Mouse (Mus musculus): ENCODE measurements around the gene Lman1l. TPM values are rescaled to one million over a fixed set of nuclear protein-coding genes. Genes with fewer than 3 reads are reported as not detected.

Gene Lman1l
- polyA plus RNA-seq, 1 experiment from 2014 or later = not detected

DNA sequence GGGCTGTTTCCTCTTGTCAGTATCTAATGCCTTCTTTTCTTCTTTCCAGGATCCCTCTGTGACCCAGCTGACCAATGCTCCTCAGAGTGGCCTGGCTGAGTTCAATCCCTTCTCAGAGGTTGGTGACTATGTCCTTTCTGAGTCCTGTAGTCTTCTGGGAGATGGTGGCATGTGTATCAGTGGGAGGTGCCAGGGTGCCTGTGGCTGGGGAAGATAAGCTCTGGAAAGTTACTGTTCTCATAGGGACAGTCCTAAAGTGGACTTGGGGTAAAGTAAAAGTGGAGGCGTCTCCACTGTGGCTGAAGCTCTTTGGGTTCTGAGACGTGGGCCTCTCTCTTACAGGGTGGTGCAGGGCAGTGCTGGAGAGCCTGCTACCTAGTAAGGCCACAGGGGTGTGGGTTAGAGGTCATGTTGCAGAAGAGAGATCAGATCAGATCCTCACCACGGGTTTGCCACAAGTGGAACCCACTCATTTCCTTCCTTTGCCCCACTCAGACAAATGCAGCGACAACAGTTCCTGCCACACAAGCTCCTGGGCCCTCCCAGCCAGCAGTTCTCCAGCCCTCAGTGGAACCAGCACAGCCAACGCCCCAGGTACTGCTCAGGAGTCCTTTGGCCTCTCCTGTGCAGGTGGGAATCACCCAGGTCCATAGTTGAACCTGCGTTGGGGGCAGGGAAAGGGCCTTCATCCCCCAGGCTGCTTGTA, 43.3 kb downstream of the Lman1l start:
- no peak for ATAC-seq
- H3K9ac ChIP-seq (ENCODE audit: low read depth, low read length) = no peak overlapping the region
- H3K36me3 ChIP-seq (ENCODE audit: control insufficient read depth, insufficient read depth, low read length) = peaks cover 14% of the 10 kb centered on the region
- 86% methylated on average over 6 of the region's 6 CpGs for WGBS
- H3K27ac ChIP-seq (ENCODE audit: low read length) = no peak overlapping the region
- no peak overlapping the region for H3K4me2 ChIP-seq (ENCODE audit: low read depth, low read length)
- H3K4me3 ChIP-seq (ENCODE audit: low read length) = no peak overlapping the region
- no peaks in the 10 kb centered on the region for H3K27me3 ChIP-seq (replicated peaks; ENCODE audit: control insufficient read depth, insufficient read depth, low read length)
- no peaks in the 10 kb centered on the region for H3K4me1 ChIP-seq (ENCODE audit: control insufficient read depth, insufficient read depth, low read length)
- H3K9me3 ChIP-seq (ENCODE audit: control insufficient read depth, low read length) = no peaks in the 10 kb centered on the region

DNA sequence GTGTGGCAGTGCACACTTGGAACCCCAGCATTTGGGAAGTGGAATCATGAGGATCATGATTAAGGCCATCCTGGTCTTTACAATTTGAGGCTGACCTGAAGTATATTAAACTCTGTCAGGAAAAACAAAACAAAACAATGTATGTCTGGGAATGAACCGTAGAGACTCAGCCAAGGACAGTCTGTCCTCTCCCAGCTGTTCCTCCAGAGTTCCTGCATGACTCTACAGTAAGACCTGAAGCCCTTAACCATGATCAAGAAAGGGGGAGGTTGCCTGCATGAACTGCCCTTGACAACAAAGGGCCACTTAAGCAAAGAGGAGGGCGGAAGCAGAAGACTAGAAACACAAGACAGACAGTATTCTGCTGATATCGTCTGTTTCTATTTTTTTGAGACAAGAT, 45.0 kb downstream of the Lman1l start:
- no peaks in the 10 kb centered on the region for H3K9me3 ChIP-seq (ENCODE audit: control insufficient read depth, low read length)
- H3K4me3 ChIP-seq (ENCODE audit: low read length) = no peak overlapping the region
- no peaks in the 10 kb centered on the region for H3K4me1 ChIP-seq (ENCODE audit: control insufficient read depth, insufficient read depth, low read length)
- H3K4me2 ChIP-seq (ENCODE audit: low read depth, low read length) = no peak overlapping the region
- H3K9ac ChIP-seq (ENCODE audit: low read depth, low read length) = no peak overlapping the region
- H3K36me3 ChIP-seq (ENCODE audit: control insufficient read depth, insufficient read depth, low read length) = peaks cover 11% of the 10 kb centered on the region; the same call in 1 of the 2 replicates
- ATAC-seq = no peak
- H3K27me3 ChIP-seq (replicated peaks; ENCODE audit: control insufficient read depth, insufficient read depth, low read length) = no peaks in the 10 kb centered on the region
- 66% methylated on average over 3 of the region's 3 CpGs for WGBS
- H3K27ac ChIP-seq (ENCODE audit: low read length) = no peak overlapping the region

DNA sequence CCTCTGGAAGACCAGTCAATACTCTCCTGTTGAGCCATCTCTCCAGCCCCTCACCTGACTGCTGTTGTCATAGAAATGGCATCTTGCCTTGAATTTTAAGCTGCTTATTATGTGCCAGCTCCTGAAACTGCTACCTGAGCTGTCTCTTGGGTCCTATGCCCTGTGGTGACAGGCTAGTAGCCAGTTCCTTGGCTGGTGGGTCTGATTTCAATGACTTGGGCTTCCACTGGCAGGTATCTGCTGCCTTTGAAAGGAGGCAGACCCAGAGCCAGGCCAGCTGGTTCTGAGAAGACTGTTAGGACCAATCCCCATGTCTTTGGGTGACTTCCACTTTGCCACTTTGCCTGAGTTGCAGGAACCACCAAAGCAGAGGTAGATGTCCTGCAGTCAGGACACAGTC, 46.2 kb downstream of the Lman1l start:
- Histone ChIP-seq H3K4me2 (ENCODE audit: low read depth, low read length) (no peak overlapping the region), H3K27me3 (replicated peaks; ENCODE audit: control insufficient read depth, insufficient read depth, low read length) (no peaks in the 10 kb centered on the region), H3K27ac (ENCODE audit: low read length) (no peak overlapping the region), H3K4me1 (ENCODE audit: control insufficient read depth, insufficient read depth, low read length) (no peaks in the 10 kb centered on the region), H3K9me3 (ENCODE audit: control insufficient read depth, low read length) (no peaks in the 10 kb centered on the region), H3K4me3 (ENCODE audit: low read length) (no peak overlapping the region), H3K36me3 (ENCODE audit: control insufficient read depth, insufficient read depth, low read length) (peaks cover 11% of the 10 kb centered on the region; the same call in 1 of the 2 replicates), H3K9ac (ENCODE audit: low read depth, low read length) (no peak overlapping the region)
- ATAC-seq = no peak

DNA sequence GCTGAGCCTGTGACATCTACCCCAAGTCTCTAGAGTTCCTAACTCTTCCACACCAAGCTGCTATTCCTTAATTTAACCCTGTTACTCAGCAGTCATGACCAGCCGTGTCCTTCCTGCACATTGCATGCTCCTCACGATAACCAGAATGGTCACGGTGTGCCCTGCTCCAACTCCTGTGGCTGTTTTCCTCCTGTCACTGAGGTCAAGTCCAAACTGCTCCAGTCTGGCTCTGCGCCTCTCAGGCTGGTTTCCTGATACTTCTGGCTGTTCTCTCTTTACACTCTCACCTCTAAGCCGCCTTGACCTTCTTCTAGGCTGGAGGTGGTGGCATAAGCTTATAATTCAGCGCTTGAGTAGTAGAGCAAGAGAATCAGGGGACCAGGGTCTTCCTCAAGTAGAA, 52.1 kb downstream of the Lman1l start:
- 95% methylated on average over 6 of the region's 6 CpGs for WGBS
- ATAC-seq = no peak
- Histone ChIP-seq H3K9ac (ENCODE audit: low read depth, low read length) (no peak overlapping the region), H3K9me3 (ENCODE audit: control insufficient read depth, low read length) (no peaks in the 10 kb centered on the region), H3K4me2 (ENCODE audit: low read depth, low read length) (no peak overlapping the region), H3K36me3 (ENCODE audit: control insufficient read depth, insufficient read depth, low read length) (0 out of 2 replicates have a peak, but pooled peaks cover 4% of the 10 kb centered on the region), H3K4me1 (ENCODE audit: control insufficient read depth, insufficient read depth, low read length) (peaks cover 26% of the 10 kb centered on the region), H3K27ac (ENCODE audit: low read length) (no peak overlapping the region), H3K4me3 (ENCODE audit: low read length) (no peak overlapping the region), H3K27me3 (replicated peaks; ENCODE audit: control insufficient read depth, insufficient read depth, low read length) (no peaks in the 10 kb centered on the region)

DNA sequence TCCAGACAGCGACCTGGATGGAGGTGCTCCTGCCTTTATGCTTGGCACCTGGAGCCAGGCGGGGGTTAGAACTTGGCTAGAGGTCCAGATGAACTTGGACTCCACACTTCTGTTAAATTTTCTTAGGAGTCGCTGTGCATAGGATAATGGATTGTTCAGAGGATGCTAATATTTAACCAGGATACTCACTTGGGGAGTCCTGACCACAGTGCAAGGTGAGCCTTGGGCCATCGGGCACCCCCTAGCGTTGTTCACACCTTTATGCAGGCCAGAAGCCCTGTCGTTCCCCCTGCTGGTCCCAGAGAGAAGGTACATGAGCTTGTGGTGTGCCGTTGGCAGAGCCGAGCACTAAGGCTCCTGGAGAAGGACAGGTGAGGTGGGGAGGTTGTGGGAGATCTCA, 53.7 kb downstream of the Lman1l start:
- H3K27ac ChIP-seq (ENCODE audit: low read length) = no peak overlapping the region
- H3K4me3 ChIP-seq (ENCODE audit: low read length) = no peak overlapping the region
- H3K4me2 ChIP-seq (ENCODE audit: low read depth, low read length) = no peak overlapping the region
- H3K4me1 ChIP-seq (ENCODE audit: control insufficient read depth, insufficient read depth, low read length) = peaks cover 42% of the 10 kb centered on the region
- H3K9ac ChIP-seq (ENCODE audit: low read depth, low read length) = no peak overlapping the region
- H3K9me3 ChIP-seq (ENCODE audit: control insufficient read depth, low read length) = no peaks in the 10 kb centered on the region
- 0 out of 2 replicates have a peak, but pooled peaks cover 4% of the 10 kb centered on the region for H3K36me3 ChIP-seq (ENCODE audit: control insufficient read depth, insufficient read depth, low read length)
- 52% methylated on average over 8 of the region's 8 CpGs for WGBS
- peak; percentile 36; the same call in 1 of the 2 replicates for ATAC-seq
- no peaks in the 10 kb centered on the region for H3K27me3 ChIP-seq (replicated peaks; ENCODE audit: control insufficient read depth, insufficient read depth, low read length)

DNA sequence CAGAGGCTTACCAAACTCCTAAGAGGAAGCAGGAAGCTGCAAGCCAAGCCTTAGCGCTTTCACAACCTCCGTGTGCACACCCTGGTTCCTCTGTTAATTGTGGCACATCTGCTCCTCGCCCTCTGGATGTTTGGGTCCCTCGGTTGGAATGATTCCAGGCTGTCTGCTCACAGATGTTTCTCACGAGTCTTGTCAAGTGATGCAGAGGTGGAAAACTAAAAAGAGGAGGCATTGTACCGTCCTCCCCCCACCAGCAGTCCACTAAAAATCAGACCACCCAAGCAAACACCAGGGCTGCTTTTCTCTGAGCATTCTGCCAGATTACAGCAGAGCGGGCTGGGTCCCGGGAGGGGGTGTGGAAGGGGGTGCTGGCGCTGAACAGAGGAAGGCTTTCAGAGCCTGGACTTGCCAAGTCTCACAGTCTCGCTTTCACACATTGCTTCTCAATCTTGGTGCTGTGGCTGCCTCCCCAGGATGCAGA, 54.8 kb downstream of the Lman1l start:
- Histone ChIP-seq H3K27me3 (replicated peaks; ENCODE audit: control insufficient read depth, insufficient read depth, low read length) (no peaks in the 10 kb centered on the region), H3K27ac (ENCODE audit: low read length) (peak overlapping the region; percentile 36; the same call in 1 of the 2 replicates), H3K36me3 (ENCODE audit: control insufficient read depth, insufficient read depth, low read length) (0 out of 2 replicates have a peak, but pooled peaks cover 4% of the 10 kb centered on the region), H3K4me1 (ENCODE audit: control insufficient read depth, insufficient read depth, low read length) (peaks cover 46% of the 10 kb centered on the region), H3K9ac (ENCODE audit: low read depth, low read length) (no peak overlapping the region; the same call in 1 of the 2 replicates), H3K4me2 (ENCODE audit: low read depth, low read length) (no peak overlapping the region), H3K4me3 (ENCODE audit: low read length) (no peak overlapping the region), H3K9me3 (ENCODE audit: control insufficient read depth, low read length) (no peaks in the 10 kb centered on the region)
- no peak for ATAC-seq
- 25% methylated on average over 10 of the region's 10 CpGs for WGBS

DNA sequence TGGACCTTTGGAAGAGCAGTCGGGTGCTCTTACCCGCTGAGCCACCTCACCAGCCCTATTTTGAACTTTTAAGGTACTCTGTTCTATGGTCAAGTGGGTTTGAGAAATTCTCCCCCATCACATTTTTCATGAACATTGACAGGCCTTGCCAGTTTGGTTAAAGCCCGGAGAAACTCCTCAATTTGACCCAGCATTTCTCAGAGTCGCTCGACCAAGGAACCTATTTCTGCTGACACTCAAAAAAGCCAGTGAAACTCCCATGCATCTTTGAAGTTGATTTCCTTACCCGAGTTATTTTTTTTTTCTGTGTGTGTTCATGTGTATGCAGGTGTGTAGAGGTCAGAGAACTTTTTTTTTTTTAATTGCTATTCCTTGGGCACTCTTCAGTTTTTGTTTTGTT, 56.0 kb downstream of the Lman1l start:
- Histone ChIP-seq H3K36me3 (ENCODE audit: control insufficient read depth, insufficient read depth, low read length) (0 out of 2 replicates have a peak, but pooled peaks cover 4% of the 10 kb centered on the region), H3K9me3 (ENCODE audit: control insufficient read depth, low read length) (no peaks in the 10 kb centered on the region), H3K27me3 (replicated peaks; ENCODE audit: control insufficient read depth, insufficient read depth, low read length) (no peaks in the 10 kb centered on the region), H3K27ac (ENCODE audit: low read length) (no peak overlapping the region), H3K4me1 (ENCODE audit: control insufficient read depth, insufficient read depth, low read length) (peaks cover 50% of the 10 kb centered on the region), H3K4me2 (ENCODE audit: low read depth, low read length) (no peak overlapping the region), H3K4me3 (ENCODE audit: low read length) (no peak overlapping the region), H3K9ac (ENCODE audit: low read depth, low read length) (no peak overlapping the region)
- ATAC-seq = no peak
- 90% methylated on average over 6 of the region's 6 CpGs for WGBS

DNA sequence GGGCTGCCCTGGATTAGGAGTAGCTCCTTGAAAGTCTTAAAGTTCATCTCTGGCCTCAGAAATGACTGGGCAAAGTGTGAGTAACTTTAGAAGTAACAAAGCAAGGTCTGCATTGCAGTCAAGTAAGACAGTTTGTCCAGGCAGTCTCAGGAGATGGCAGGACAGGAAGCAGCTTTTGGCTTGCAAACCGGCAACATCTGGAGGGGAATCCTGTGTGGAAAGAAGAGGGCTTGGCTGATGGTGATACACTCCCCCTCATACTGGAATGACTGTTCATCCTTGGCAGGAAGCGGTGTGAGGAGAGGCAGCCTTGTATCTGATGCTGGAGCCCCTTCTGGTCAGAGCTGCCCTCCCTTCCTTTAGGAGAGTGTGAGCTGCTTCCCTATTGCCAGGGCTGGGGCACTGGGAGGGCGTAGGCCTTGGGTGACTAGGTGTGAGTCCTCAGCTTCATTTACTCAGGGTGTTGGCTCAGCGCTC, 57.6 kb downstream of the Lman1l start:
- peak; percentile 58 for ATAC-seq
- H3K27me3 ChIP-seq (replicated peaks; ENCODE audit: control insufficient read depth, insufficient read depth, low read length) = no peaks in the 10 kb centered on the region
- no peaks in the 10 kb centered on the region for H3K9me3 ChIP-seq (ENCODE audit: control insufficient read depth, low read length)
- WGBS = 28% methylated on average over 4 of the region's 4 CpGs
- peaks cover 50% of the 10 kb centered on the region for H3K4me1 ChIP-seq (ENCODE audit: control insufficient read depth, insufficient read depth, low read length)
- H3K36me3 ChIP-seq (ENCODE audit: control insufficient read depth, insufficient read depth, low read length) = 0 out of 2 replicates have a peak, but pooled peaks cover 2% of the 10 kb centered on the region
- H3K4me3 ChIP-seq (ENCODE audit: low read length) = peak overlapping the region; percentile 16; the same call in 1 of the 2 replicates
- H3K27ac ChIP-seq (ENCODE audit: low read length) = peak overlapping the region; percentile 82
- H3K4me2 ChIP-seq (ENCODE audit: low read depth, low read length) = peak overlapping the region; percentile 64
- peak overlapping the region; percentile 44; the same call in 1 of the 2 replicates for H3K9ac ChIP-seq (ENCODE audit: low read depth, low read length)

DNA sequence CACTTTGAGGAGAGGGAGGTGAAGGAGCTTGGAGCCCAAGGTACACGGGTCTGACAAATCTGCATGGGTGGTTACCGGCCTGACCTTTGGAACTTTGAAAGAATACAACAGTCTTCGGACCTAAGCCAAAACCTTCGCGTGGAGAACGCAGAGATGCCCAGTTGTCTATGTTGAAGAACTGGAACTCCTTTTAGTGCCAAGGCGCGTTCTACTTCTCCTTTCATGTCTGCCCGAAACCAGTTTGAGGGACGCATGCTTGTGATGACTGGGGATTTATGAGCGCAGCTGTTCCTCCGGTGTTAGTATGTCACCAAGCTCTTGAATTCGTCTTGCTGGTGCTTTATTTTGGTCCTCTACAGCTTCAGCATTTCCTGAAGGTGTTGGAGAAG, 58.9 kb downstream of the Lman1l start:
- no peak for ATAC-seq
- Histone ChIP-seq H3K36me3 (ENCODE audit: control insufficient read depth, insufficient read depth, low read length) (no peaks in the 10 kb centered on the region), H3K9me3 (ENCODE audit: control insufficient read depth, low read length) (no peaks in the 10 kb centered on the region), H3K4me1 (ENCODE audit: control insufficient read depth, insufficient read depth, low read length) (peaks cover 44% of the 10 kb centered on the region), H3K9ac (ENCODE audit: low read depth, low read length) (peak overlapping the region; percentile 21), H3K4me3 (ENCODE audit: low read length) (peak overlapping the region; percentile 55), H3K4me2 (ENCODE audit: low read depth, low read length) (peak overlapping the region; percentile 64), H3K27me3 (replicated peaks; ENCODE audit: control insufficient read depth, insufficient read depth, low read length) (no peaks in the 10 kb centered on the region), H3K27ac (ENCODE audit: low read length) (peak overlapping the region; percentile 40)
- WGBS = 68% methylated on average over 13 of the region's 13 CpGs
